Mouse (Mus musculus) erythroblast, embryonic 14.5 days (primary cell): ENCODE results near the gene Chst11.

Experiments used
- GATA1 ChIP-seq: IDR thresholded peaks from 2 replicates; pipeline ENCODE4 v1.6.1; 2012; ENCODE audit warnings: low read length, inconsistent platforms, mixed read lengths
- TAL1 ChIP-seq: IDR thresholded peaks from 3 replicates; pipeline ENCODE4 v1.6.1; 2012; ENCODE audit warnings: low read length, inconsistent platforms, mixed read lengths

- TF ChIP-seq GATA1 (no peak), TAL1 (no peak)
These were observed 168.1 kb downstream of the Chst11 start for GRCm38 (mm10) chr10:83153374-83153773.
